Mouse (Mus musculus) liver, embryonic 15.5 days (tissue): ENCODE measurements around the gene Abcg8. TPM values are rescaled to one million over a fixed set of nuclear protein-coding genes. Genes with fewer than 3 reads are reported as not detected.

ENCODE experiments used
- ATAC-seq: fragments of 200-750 bp; cut with Nextera tagmentation; 2 replicates; pipeline ENCODE4 v1.8.0; 2017; ENCODE audit warnings: moderate number of reproducible peaks, mild to moderate bottlenecking, moderate library complexity; ENCODE audit not compliant: insufficient read depth
- H3K27ac ChIP-seq: fragments of 300-500 bp; sonication (generic); replicated peaks from 2 replicates; pipeline ENCODE4 v1.5.1; 2015; ENCODE audit warnings: mild to moderate bottlenecking, inconsistent platforms
- H3K27me3 ChIP-seq: fragments of 300-500 bp; sonication (generic); 2 replicates; pipeline ENCODE4 v1.6.1; 2015; ENCODE audit warnings: mild to moderate bottlenecking, inconsistent platforms
- H3K36me3 ChIP-seq: fragments of 300-500 bp; sonication (generic); replicated peaks from 2 replicates; pipeline ENCODE4 v1.6.1; 2015; ENCODE audit warnings: moderate library complexity, mild to moderate bottlenecking, inconsistent platforms
- H3K4me1 ChIP-seq: fragments of 300-500 bp; sonication (generic); replicated peaks from 2 replicates; pipeline ENCODE4 v1.6.1; 2015; ENCODE audit warnings: inconsistent platforms
- H3K4me2 ChIP-seq: fragments of 300-500 bp; sonication (generic); 2 replicates; pipeline ENCODE4 v1.6.1; 2015; ENCODE audit warnings: moderate library complexity, mild to moderate bottlenecking, inconsistent platforms
- H3K4me3 ChIP-seq: fragments of 300-500 bp; sonication (generic); replicated peaks from 2 replicates; pipeline ENCODE4 v1.5.1; 2015; ENCODE audit warnings: mild to moderate bottlenecking, inconsistent platforms
- H3K9ac ChIP-seq: fragments of 300-500 bp; sonication (generic); 2 replicates; pipeline ENCODE4 v1.6.1; 2015; ENCODE audit warnings: moderate library complexity, mild to moderate bottlenecking, inconsistent platforms
- H3K9me3 ChIP-seq: fragments of 300-500 bp; sonication (generic); replicated peaks from 2 replicates; pipeline ENCODE4 v1.6.1; 2016; ENCODE audit warnings: inconsistent platforms
- WGBS: fragments of 180-500 bp; shearing (Covaris S2); methylation state at CpG from one replicate; pipeline ENCODE4 v1.1.7; 2015; ENCODE audit warnings: mixed read lengths; ENCODE audit not compliant: insufficient replicate concordance; 5-methylcytosine and 5-hydroxymethylcytosine counted together
- polyA plus RNA-seq: library from polyadenylated mRNA; unstranded; fragments of >200 nt; fragmentation: Nextera tagmentation; extraction: Ambion mirVana; gene quantifications from 2 replicates; pipeline ENCODE4 v1.2.1, GENCODE M21; 2015

Gene Abcg8
- 0.56 and 0.59 TPM in 2 replicates for polyA plus RNA-seq

GRCm38 (mm10) chr17:84675951-84676366 is at the start of gene Abcg8:
Abcg8 (plus strand) TSS chr17:84676302.
- peaks cover 23% of the 10 kb centered on the region for H3K27me3 ChIP-seq
- peak within 1 kb of the TSS; percentile 21; the same call in 1 of the 2 replicates for H3K4me3 ChIP-seq
- peaks cover 2% of the 10 kb centered on the region; the same call in 1 of the 2 replicates for H3K4me1 ChIP-seq
- no peaks in the 10 kb centered on the region for H3K36me3 ChIP-seq
- no peak within 1 kb of the TSS for H3K27ac ChIP-seq
- ATAC-seq = no peak
- no peaks in the 10 kb centered on the region for H3K9me3 ChIP-seq
- WGBS = 5% methylated on average over 24 of the region's 24 CpGs
- peak within 1 kb of the TSS; percentile 48 for H3K4me2 ChIP-seq
- no peak within 1 kb of the TSS for H3K9ac ChIP-seq

GRCm38 (mm10) chr17:84626857-84627305 is 49.2 kb upstream of the Abcg8 start:
- Histone ChIP-seq H3K4me2 (peak overlapping the region; percentile 70), H3K27ac (no peak overlapping the region), H3K9me3 (no peaks in the 10 kb centered on the region), H3K36me3 (no peaks in the 10 kb centered on the region), H3K9ac (no peak overlapping the region), H3K4me1 (no peaks in the 10 kb centered on the region; the same call in 1 of the 2 replicates), H3K27me3 (no peaks in the 10 kb centered on the region), H3K4me3 (peak overlapping the region; percentile 56; the same call in 1 of the 2 replicates)
- ATAC-seq = no peak
- WGBS = 43% methylated on average over 9 of the region's 9 CpGs

GRCm38 (mm10) chr17:84627721-84628120 is 48.4 kb upstream of the Abcg8 start:
- H3K4me2 ChIP-seq = no peak overlapping the region
- no peak overlapping the region for H3K27ac ChIP-seq
- H3K36me3 ChIP-seq = no peaks in the 10 kb centered on the region
- no peaks in the 10 kb centered on the region for H3K9me3 ChIP-seq
- WGBS = 73% methylated on average over 10 of the region's 10 CpGs
- H3K27me3 ChIP-seq = no peaks in the 10 kb centered on the region
- H3K4me3 ChIP-seq = no peak overlapping the region
- ATAC-seq = no peak
- no peak overlapping the region for H3K9ac ChIP-seq
- no peaks in the 10 kb centered on the region; the same call in 1 of the 2 replicates for H3K4me1 ChIP-seq

- H3K27ac ChIP-seq = no peak overlapping the region
- 69% methylated on average over 9 of the region's 9 CpGs for WGBS
- no peaks in the 10 kb centered on the region for H3K36me3 ChIP-seq
- no peaks in the 10 kb centered on the region; the same call in 1 of the 2 replicates for H3K4me1 ChIP-seq
- no peaks in the 10 kb centered on the region for H3K9me3 ChIP-seq
- H3K4me3 ChIP-seq = no peak overlapping the region
- H3K4me2 ChIP-seq = no peak overlapping the region
- ATAC-seq = no peak
- H3K9ac ChIP-seq = no peak overlapping the region
- no peaks in the 10 kb centered on the region for H3K27me3 ChIP-seq
Observed at GRCm38 (mm10) chr17:84628611-84629010, 47.5 kb upstream of the Abcg8 start.

GRCm38 (mm10) chr17:84631836-84632235 is 44.3 kb upstream of the Abcg8 start:
- H3K4me3 ChIP-seq = no peak overlapping the region
- no peaks in the 10 kb centered on the region for H3K27me3 ChIP-seq
- 69% methylated on average over 6 of the region's 6 CpGs for WGBS
- H3K27ac ChIP-seq = no peak overlapping the region
- no peak overlapping the region for H3K4me2 ChIP-seq
- no peaks in the 10 kb centered on the region; the same call in 1 of the 2 replicates for H3K4me1 ChIP-seq
- ATAC-seq = no peak
- no peaks in the 10 kb centered on the region for H3K36me3 ChIP-seq
- H3K9ac ChIP-seq = no peak overlapping the region
- H3K9me3 ChIP-seq = no peaks in the 10 kb centered on the region

- Histone ChIP-seq H3K9ac (no peak overlapping the region), H3K4me3 (no peak overlapping the region), H3K36me3 (no peaks in the 10 kb centered on the region), H3K4me1 (no peaks in the 10 kb centered on the region), H3K27me3 (no peaks in the 10 kb centered on the region), H3K4me2 (peak overlapping the region; percentile 23; the same call in 1 of the 2 replicates), H3K9me3 (no peaks in the 10 kb centered on the region), H3K27ac (no peak overlapping the region)
- 30% methylated on average over 13 of the region's 13 CpGs for WGBS
- ATAC-seq = no peak
Observed at GRCm38 (mm10) chr17:84633443-84633842, 42.7 kb upstream of the Abcg8 start.

- 71% methylated on average over 8 of the region's 8 CpGs for WGBS
- H3K4me1 ChIP-seq = no peaks in the 10 kb centered on the region
Observed at GRCm38 (mm10) chr17:84636328-84636727, 39.8 kb upstream of the Abcg8 start.

GRCm38 (mm10) chr17:84637971-84638370 is 38.1 kb upstream of the Abcg8 start:
- no peaks in the 10 kb centered on the region for H3K36me3 ChIP-seq
- no peaks in the 10 kb centered on the region for H3K27me3 ChIP-seq
- no peak overlapping the region for H3K9ac ChIP-seq
- no peak overlapping the region for H3K4me2 ChIP-seq
- no peaks in the 10 kb centered on the region for H3K9me3 ChIP-seq
- no peak overlapping the region for H3K27ac ChIP-seq
- 72% methylated on average over 6 of the region's 6 CpGs for WGBS
- no peak for ATAC-seq
- H3K4me3 ChIP-seq = no peak overlapping the region
- H3K4me1 ChIP-seq = no peaks in the 10 kb centered on the region

More at GRCm38 (mm10) chr17:84636328-84636727, 39.8 kb upstream of the Abcg8 start:
- H3K27ac ChIP-seq = no peak overlapping the region
- no peaks in the 10 kb centered on the region for H3K36me3 ChIP-seq
- no peaks in the 10 kb centered on the region for H3K27me3 ChIP-seq
- no peaks in the 10 kb centered on the region for H3K9me3 ChIP-seq
- no peak overlapping the region for H3K4me3 ChIP-seq
- no peak overlapping the region for H3K9ac ChIP-seq
- no peak overlapping the region for H3K4me2 ChIP-seq
- no peak for ATAC-seq

GRCm38 (mm10) chr17:84639796-84640378 is 36.2 kb upstream of the Abcg8 start:
- 62% methylated on average over 10 of the region's 10 CpGs for WGBS
- Histone ChIP-seq H3K9ac (no peak overlapping the region), H3K4me3 (no peak overlapping the region), H3K4me2 (no peak overlapping the region), H3K27ac (no peak overlapping the region), H3K4me1 (no peaks in the 10 kb centered on the region), H3K27me3 (no peaks in the 10 kb centered on the region), H3K36me3 (no peaks in the 10 kb centered on the region), H3K9me3 (no peaks in the 10 kb centered on the region)
- no peak for ATAC-seq

GRCm38 (mm10) chr17:84641893-84642292 is 34.2 kb upstream of the Abcg8 start:
- Histone ChIP-seq H3K27me3 (no peaks in the 10 kb centered on the region), H3K9me3 (no peaks in the 10 kb centered on the region), H3K27ac (no peak overlapping the region), H3K36me3 (no peaks in the 10 kb centered on the region), H3K4me1 (peaks cover 5% of the 10 kb centered on the region; the same call in 1 of the 2 replicates), H3K4me3 (no peak overlapping the region), H3K9ac (no peak overlapping the region), H3K4me2 (no peak overlapping the region)
- ATAC-seq = no peak
- WGBS = 21% methylated on average over 3 of the region's 3 CpGs

- H3K36me3 ChIP-seq = no peaks in the 10 kb centered on the region
- H3K27ac ChIP-seq = no peak overlapping the region
- no peaks in the 10 kb centered on the region for H3K27me3 ChIP-seq
- no peaks in the 10 kb centered on the region for H3K9me3 ChIP-seq
- no peak overlapping the region for H3K9ac ChIP-seq
- ATAC-seq = no peak
- H3K4me3 ChIP-seq = no peak overlapping the region
- no peak overlapping the region for H3K4me2 ChIP-seq
- WGBS = 73% methylated on average over 9 of the region's 9 CpGs
- peaks cover 8% of the 10 kb centered on the region; the same call in 1 of the 2 replicates for H3K4me1 ChIP-seq
Observed at GRCm38 (mm10) chr17:84642324-84642723, 33.8 kb upstream of the Abcg8 start.
